Mouse (Mus musculus) layer of hippocampus, adult 18-20 months (tissue): ENCODE results near the gene Otud7b. TPM values are rescaled to one million over a fixed set of nuclear protein-coding genes. Genes with fewer than 3 reads are reported as not detected.
A peak's percentile ranks its signal among the peaks of the same experiment; 100 is the strongest.

Experiments
- DNase-seq, 2 experiments: peaks; one replicate each; pipeline ENCODE4 v3.0.0; 2022; ENCODE audit warnings: low spot score in 2 of 2
- total RNA-seq, 2 experiments: library from RNA; stranded (reverse); gene quantifications; 2 replicates each; pipeline ENCODE4 v1.2.3; 2021

Otud7b gene
- total RNA-seq, 2 experiments from 2014 or later = 40.1 to 40.8 TPM

DNA sequence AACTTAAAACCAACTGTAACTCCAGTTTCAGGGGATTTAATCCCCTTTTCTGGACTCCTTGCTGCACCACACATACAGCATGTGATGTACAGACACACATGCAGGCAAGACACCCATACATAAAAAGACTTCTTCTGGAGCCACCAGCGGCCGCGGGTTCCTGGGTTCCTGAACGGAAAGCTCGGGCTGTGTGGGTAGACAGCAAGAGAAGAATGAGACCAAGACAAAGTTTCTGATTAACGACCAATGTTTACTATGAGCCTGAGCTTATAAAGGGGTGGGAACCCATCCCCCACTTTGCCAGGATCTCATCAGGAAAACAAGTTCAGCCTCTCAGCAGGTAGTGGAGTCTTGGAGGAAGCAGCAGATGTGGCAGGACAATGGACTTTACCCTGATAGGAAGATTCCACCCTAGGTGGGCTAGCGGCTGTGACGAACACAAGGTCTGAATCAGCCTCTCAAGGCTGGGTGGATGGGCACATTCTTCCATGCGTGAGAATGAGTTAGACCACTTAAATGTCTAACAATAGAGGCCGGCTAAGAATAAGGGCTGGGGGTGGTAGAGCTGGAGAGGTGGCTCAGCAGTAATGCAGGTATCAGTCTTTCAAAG is 20.1 kb upstream of the Otud7b start:
- DNase-seq = no peak

DNA sequence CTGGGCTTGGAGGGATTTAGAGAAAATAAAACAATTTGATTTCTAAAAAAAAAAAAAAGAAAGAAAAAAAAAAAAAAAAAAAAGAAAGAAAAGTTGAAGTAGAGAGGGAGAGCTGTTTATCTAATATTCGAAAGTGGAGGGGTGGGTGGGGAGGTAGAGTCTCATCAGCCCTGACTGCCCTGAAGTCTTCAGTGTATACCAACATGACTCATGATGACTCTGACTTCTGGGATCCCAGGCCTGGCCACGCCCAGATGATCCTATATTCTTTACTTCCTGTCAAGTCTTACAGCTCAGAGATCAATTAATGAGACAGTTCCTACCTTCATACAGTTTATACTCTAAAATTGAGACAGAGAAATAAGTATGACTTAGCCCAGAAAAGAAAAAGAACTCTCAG is 17.1 kb upstream of the Otud7b start:
- DNase-seq = no peak

DNA sequence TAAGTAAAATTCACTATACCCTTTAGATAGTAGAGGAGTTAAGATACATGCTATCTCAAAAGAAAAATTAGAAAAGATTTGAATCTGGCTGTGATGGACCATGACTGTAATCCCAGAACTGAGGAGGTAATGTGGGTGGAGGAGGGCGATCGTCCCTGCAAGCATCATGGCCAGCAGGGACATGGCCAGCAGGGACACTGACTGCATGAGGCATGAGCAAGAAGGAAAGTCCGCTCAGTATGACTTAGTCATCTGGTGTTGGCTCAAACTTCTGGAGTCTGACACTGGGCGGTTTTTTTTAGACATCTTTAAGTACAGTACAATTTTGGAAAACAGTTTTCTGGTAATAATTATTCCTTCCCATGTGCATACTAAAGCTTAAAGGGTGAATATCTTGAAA is 16.5 kb upstream of the Otud7b start:
- DNase-seq = no peak

DNA sequence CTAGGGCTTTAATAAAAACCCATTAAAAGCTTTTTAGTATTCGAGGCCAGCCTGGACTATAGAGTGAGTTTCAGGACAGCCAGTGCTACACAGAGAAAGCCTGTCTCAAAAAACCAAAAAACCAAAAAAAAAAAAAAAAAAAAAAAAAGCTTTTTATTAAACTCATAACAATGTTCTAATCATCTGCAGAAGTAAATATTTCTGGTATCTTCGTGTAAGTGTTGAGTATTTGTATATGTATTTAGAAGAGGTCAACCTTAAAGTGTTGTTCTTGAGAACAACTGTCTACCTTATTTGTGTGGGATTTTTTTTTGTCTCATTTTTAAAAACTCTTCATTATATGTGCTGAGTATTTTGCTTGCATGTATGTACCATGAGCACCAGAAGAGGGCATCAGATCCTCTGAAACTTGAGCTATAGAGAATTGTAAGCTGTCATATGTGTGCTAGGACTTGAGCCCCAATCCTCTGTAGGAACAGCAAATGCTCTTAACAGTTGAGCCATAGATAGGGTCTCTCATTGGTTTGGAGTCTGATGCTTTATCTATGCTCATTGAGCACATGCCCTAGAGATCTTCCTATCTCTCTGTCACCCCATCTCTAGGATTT is 14.3 kb upstream of the Otud7b start:
- DNase-seq = no peak

DNA sequence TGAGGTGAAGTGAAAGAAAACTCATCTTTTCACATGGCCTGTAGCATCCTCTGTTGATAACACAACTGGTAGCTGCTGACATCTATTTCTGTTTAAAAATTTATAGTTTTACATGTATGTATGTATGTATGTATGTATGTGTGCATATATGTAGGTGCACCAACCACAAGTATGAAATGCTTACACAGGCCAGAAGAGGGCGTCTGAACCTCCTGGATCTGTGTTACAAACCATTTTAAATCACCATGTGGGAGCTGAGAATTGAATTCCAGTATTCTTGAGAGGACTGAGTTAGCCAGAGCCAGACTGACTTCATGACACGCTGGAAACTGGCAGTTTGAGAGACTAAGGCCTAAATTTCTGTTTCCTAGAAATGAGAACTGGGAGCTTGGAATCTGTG is 13.2 kb upstream of the Otud7b start:
- DNase-seq = no peak

DNA sequence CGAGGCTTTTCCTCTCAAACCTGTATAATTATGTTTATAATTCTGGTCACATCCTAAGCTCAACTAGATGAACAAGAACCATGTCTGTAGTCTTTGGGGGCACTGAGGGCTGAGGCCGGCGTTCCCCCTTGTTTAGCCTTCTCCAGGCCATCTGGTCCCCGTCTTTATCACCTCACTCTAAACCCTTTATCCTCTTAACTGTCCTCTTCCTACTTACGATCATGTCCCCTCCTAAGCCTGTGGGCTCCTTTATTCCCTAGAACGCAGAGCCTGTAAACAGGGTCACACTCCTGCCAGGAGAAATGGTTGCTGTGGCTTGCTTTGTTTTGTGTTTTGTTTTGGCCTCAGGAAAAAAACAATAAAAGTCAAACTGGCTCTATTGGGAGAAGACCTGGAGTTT is 12.4 kb upstream of the Otud7b start:
- DNase-seq = no peak

DNA sequence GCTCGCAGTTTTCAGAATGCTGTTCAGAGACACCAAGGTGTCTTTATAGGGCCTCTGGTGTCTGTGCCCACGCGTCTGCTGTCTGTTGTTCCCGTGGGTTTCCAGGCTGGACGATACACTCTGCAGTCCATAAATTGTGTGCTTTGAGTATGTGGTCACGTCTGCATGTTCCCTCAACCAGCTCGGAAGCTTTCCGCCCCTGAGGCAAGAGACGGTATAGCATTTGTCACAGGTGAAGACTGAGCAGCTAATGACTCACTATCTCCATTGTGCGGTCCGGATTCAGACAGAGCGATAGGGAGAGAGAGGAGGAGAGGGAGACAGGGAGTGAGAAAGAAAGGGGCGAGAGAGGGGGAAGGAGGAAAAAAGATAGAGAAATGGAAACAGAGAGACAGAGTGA is 10.8 kb upstream of the Otud7b start:
- DNase-seq = no peak

DNA sequence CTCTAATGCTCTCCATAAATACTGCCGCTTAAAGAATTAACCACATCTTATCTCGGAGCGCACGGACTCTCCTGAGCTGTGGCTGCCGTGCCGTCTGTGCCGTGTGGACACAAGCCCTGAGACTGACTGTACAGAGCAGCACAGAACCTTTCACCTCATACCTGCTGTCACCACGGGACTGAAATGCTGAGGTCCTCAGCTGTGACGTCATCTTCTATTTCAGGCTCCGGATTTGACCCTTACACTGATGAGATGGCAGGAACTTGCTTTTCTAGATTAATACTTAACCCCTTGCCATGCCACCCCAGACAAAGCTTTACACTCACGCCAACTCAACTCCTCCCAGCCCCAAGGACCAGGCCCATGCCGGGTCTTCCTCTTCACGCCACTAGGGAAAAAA is 10.1 kb upstream of the Otud7b start:
- DNase-seq = no peak

DNA sequence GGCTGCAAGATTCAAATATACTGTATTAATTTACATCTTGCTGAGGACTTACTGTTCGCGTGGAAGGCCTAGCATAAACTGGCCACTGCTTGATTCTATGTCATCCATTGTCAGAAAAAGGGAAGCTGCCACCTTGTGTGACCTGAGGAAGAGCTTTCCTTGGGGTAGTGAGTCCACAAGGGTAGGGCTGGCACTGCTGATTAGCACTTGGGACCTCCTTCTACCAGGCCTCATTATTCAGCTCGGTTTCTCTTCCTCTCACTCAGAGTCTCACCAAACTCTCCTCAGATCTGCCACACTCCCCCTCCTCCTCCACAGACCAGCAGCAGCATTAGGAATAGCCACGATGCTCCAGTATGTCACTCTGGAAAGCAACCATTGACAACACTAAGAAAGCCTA is 6.2 kb upstream of the Otud7b start:
- no peak for DNase-seq

DNA sequence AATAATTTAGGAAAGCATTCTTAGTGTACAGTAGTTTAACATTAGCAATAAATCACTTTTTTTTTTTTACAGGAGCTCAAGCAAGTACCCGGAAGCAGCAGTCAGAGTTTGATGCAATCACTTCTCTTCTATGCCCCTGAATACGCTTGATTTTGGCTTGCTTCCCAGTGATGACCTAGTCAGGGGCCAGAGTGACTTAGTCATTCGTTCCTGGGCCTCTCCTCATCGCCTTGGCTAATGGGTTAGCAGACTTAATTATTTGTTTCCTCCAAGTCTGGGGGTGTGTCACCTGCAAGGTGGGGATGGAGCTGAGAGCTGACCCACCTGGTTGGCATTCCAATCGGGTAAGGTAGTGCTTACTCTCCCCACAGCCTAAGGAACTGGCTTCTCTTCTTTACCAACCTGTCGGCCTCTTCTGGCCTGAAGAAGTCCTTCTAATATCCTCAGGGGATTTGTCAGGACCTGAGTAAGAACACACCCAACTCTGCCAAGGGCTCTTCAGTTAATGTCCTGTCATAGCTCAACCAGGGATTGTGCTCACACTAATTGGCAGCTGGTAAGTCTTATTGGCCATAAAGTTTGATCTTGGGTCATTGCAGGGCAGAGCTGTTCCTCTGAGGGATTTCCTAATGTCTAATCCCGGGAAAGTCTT is 5.6 kb upstream of the Otud7b start:
- no peak for DNase-seq

DNA sequence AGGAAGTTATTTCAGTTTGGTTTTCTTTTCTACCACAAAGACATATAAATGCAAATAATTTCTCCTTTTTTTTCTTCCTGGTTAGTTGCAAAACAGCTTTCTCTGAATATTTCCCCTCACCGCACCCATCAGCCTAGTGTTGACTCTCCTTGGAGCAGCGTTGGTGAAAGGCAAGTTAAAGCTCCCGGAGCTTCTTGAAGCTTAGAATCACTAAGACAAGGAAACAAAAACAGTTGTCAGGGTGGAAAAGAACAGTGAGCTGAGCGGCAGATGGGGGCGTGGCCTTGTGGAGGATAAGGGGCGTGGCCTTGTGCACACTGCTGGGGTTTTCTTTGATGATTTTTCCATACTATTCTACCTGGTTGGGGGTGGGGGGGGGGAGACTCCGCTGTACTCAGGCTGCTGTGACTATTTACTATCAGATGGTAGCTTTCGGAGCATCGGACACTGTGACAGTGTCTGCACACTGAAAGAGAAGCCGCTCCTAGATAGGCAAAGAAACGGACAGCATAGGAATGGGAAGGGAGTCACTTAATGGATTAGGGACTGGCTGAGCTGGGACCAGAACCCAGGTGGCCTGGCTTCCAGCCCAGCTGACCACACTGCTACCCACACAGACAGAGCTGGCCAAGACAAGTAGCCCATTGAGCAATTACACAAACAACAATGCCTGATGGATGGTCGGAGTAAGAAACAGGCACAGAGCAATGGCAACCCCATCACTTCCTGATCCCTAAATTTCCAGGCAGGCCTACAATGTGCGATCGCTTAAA is 2.0 kb upstream of the Otud7b start:
- DNase-seq = peak; percentile 31 to 66

DNA sequence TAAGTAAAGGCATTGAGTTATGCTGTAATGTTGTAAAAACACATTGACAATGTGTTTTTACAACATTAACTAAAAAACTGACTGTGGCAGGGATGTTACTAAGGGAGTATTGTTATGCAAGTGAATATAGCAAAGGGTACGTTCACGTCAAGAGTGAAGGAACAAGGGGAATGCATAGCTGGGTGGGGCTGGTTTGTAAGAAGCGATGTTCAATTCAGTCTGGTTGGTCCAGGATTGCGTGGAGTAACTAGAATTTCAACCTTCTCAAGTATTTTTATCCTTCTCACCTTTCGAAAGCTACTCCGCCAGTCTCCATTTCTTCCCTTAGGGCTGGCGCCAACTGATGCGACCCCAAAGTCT is 446 bp upstream of the Otud7b start:
- no peak for DNase-seq

DNA sequence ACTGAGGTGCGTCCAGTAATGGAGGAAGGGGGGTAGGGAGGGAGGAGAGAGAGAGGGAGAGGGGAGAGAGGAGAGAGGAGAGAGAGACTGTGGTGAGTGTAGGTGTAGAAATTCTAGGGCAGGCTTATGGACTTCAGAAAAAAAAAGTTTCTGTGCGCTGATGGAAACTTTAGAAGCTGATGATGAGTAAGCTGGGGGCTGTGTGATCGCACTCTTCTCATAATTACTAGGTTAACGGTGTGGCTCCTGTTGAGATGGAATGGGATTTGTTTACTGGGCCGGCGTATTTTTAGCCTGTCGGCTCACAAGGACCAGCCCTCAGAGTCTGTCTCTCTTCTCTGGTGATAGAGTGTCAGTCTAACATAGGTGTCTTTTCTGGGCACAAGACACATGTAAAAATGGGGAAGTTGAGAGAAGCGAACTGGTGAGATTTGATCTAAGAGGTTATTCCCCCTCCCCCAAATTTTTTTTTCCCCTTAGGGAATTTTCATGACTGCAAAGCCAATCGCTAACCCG is 963 bp downstream of the Otud7b start:
- no peak for DNase-seq

DNA sequence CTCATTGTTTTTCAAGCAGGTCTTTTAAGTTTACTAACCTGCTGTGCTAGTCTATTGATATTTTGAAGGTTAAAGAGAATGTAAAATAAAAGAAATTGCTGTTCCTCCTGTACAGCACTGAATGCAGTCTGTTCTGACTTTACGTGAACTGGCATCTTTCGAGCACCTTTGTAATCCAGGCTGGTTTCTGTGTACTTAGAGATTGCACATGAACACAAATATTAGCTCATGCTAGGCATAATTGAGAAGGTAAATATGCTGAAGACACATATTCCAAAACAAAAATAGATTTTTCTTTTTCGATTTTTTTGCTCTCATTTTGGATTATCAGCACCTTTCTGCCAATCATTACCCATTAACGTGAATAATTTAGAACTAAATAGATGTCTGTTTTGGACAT is 1.8 kb downstream of the Otud7b start:
- DNase-seq = no peak

DNA sequence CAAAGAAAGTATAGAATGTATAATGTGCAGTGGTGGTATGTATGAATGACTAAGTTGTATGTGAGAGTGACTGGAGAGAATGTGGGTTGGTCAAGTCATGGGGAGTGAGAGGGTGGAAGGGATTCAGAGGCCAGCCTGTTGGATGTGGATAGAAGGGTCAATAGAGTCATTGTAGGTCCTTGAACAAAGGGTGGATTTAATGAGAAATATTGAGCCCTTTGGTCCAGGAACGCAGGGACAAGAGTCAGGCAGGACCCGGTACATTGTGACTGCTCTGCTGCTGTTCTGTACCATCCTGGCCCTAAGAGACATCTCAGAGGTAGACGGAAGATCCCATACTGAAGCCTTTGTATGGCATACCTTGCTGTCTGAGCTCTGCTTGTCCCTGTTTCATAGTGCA is 4.0 kb downstream of the Otud7b start:
- peak in 1 of 2 experiments; percentile 15 for DNase-seq

DNA sequence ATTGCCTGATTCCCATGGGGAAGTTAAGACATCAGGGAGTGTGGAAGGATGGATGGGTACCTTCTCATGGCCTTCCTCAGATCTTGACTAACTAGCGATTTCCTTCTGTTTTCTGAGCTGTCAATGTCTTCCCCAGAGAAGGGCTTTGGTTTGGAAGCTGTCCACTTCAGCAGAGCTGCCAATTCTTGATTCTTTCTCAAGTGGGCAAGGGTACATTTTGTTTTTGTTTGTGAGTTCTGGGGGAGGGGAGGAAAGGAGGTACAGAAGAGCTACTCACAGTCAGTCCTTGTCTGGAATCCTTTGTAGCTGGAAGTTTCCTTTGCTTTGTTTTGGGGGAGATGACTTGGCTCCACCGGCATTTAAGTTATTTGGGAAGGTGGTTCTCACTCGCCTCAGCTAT is 8.9 kb downstream of the Otud7b start:
- DNase-seq = peak in 1 of 2 experiments; percentile 22

DNA sequence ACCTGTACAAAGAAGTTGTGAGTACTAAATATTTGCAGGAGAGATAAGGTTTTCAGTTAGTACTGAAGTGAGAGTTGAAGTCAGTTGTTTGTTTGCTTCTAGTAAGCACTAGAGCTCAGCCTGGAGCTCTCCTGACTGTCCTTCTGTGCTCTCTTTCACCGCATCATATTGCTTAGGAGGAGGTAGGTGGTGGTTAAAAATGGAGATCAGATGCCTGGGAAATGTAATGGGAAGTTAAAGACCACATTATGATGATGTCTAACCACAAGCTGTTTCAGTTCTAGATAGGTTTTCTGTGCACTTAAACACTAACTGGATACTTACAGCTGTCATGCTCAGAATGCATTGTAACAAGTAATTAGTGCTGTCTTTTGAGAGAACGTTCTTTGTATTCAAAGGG is 13.8 kb downstream of the Otud7b start:
- peak in 1 of 2 experiments; percentile 30 for DNase-seq

DNA sequence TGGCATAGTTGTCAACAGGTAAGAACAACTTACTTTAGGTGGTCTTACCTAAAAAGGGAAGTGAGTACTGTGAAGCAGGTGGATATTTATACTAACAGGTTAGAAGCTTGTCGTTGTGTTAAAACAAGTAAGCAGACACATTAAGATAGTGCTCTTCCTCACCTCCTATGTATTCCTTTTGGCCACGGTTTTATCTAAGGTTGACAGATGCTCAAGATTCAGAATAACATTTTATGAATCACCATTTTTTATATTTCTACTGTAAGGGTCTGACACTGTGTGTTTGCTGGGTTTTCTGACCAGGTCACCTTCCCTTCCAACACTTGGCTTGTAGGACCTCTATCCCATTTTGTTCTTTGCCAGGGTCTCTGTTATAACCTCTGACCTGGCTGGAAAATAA is 14.4 kb downstream of the Otud7b start:
- DNase-seq = no peak

DNA sequence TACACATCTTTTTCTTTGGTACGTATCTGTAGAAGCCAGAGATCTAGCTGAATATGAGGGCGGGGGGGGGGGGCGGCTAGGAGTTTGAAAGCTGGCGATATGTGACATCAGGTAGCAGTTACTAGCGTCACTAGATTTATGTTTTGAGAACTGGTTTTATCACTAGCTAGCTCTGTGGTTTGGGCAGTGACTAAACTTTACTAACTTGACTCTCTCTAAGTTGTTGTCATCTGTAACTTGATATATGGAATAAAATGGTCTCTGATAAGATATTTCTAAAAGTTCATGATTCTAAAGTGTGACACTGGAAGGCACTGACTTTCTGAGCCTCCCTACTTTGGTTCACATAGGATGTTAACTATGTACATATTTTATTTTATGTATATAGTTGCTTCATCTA is 19.9 kb downstream of the Otud7b start:
- no peak for DNase-seq

DNA sequence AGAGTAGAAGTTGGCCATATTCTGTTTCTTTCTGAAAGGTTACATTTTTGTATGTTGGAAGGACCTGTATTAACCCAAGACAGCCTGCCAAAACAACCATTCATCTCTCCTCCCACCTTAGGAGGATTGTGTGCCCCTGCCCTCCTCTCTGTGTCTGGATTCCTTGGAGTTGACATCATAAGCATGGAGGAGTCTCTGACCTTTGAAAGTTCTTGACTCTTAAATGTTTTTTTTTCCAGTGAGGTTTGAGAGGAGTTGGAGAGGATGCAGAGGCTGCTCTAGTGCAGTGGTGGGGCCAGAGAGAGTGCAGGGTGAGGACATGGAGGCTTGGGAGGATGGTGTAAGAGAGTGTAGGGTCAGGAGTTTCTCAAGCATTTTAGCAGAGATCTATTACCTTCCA is 23.8 kb downstream of the Otud7b start:
- DNase-seq = no peak

DNA sequence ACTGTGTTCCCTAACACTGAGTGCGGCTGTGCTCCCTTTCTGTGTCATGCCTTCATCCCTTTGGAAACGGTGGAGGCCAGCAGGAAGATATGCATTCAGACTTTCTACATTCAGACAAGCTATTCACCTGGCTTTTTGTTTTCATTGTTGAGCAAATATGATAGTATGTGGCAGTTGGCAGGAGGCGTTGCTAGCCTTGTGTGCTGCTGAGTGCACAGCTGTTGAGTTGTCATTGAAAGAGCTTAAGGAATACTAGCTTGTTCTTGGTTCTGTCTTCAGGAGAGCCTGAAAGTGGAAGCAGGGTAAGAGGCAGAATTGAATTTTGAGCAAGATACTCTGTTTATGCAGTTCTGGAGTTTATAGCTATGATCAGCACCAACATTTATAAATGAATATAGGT is 28.2 kb downstream of the Otud7b start:
- peak in 1 of 2 experiments; percentile 20 for DNase-seq

DNA sequence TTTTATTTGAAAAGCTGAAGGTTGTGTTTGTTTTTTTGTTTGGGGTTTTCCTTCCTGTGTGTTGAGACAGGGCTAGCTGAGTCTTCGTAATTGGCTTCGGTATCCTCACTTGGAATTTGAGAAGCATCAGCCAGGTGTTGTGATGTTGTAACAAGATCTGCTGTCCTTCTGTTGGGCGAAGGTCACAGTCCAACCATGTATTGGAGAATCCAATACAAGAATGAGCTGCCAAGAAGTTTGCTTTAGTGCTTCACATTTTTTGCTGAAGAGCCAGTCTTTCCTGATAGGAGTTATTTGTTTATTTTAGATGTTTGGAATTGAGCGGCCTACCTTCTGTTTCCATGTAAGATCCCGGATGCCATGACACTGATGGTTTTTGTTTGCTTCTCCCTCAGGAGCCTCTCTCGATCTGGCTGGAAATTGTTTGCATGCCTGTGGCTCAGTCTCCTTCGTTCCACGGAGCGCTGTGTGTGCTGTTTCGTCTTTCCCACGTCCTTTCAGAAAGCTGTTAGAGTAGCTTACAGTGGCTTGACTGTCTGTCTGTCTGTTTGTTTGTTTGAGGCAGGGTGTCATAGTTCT is 29.1 kb downstream of the Otud7b start:
- no peak for DNase-seq
